Mouse (Mus musculus): ENCODE measurements around the gene Numa1.

Gene Numa1

GRCm38 (mm10) chr7:102063891-102064290, 130.0 kb downstream of the Numa1 start:
- no peak for DNase-seq
